Mouse (Mus musculus) kidney, adult 2 months (tissue): ENCODE measurements around the gene Lgals3bp.

Experiments used
- CTCF ChIP-seq: fragments of 200-500 bp; conservative IDR thresholded peaks from 2 replicates; pipeline ENCODE4 v1.5.1; 2011; ENCODE audit warnings: low read depth, mild to moderate bottlenecking, control low read depth, low read length, moderate library complexity, mixed read lengths; ENCODE audit not compliant: insufficient read depth, insufficient read length
- POLR2A ChIP-seq: fragments of 200-500 bp; IDR thresholded peaks from one replicate; pipeline ENCODE4 v1.6.1; 2011; ENCODE audit warnings: low read depth, low read length, control low read depth

- TF ChIP-seq CTCF: no peak
- TF ChIP-seq POLR2A: no peak
These were observed 26.1 kb upstream of the Lgals3bp start, which contains the start of gene C1qtnf1 for GRCm38 (mm10) chr11:118427986-118428385.
